Mouse (Mus musculus) heart, adult 2 months (tissue): Measurements from ENCODE around the gene Arhgap40.

Experiments
- CTCF ChIP-seq: fragments of 200-600 bp; IDR thresholded peaks from 2 replicates; pipeline ENCODE4 v1.8.1; 2022; ENCODE audit warnings: antibody characterized with exemption, mild to moderate bottlenecking, moderate library complexity
- EP300 ChIP-seq: fragments of 200-500 bp; IDR thresholded peaks from 2 replicates; pipeline ENCODE4 v1.6.1; 2011; ENCODE audit warnings: low read depth, low read length, control low read depth; ENCODE audit not compliant: insufficient read depth
- POLR2A ChIP-seq: fragments of 200-500 bp; IDR thresholded peaks from 2 replicates; pipeline ENCODE4 v1.6.1; 2011; ENCODE audit warnings: mild to moderate bottlenecking, low read depth, low read length, control low read depth; ENCODE audit not compliant: insufficient read depth

DNA sequence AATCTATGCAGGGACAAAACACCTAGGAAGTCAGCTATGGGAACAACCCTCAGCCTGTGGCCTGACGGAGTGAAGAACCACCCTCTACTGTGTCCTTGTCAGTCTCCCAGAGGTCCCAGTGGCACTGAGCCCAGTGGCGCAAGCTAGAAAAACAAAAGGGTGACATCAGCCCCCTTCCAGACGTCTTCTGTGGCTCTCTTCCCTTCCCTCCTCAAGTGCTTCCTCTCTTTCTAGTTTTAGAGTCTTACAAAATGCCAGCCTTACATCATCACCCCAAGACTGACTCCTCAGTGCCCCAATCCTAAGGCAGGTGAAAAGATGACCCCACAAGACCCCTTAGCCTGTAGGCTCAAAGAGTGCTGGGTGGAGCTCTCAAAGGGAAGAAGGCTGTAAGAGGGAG lies 77.9 kb downstream of the Arhgap40 start:
- TF ChIP-seq POLR2A (no peak), CTCF (no peak), EP300 (no peak)
